Mouse (Mus musculus) adrenal gland, postnatal 14 days (tissue): ENCODE results near the gene Cox16. TPM values are rescaled to one million over a fixed set of nuclear protein-coding genes. Genes with fewer than 3 reads are reported as not detected.

ENCODE experiments used
- DNase-seq: peaks from one replicate; pipeline ENCODE4 v3.0.0; 2021; ENCODE audit warnings: mixed read lengths
- total RNA-seq: library from RNA; stranded (reverse); gene quantifications from 2 replicates; pipeline ENCODE4 v1.2.3, GENCODE M21; 2021

The Cox16 gene
- total RNA-seq, 1 experiment from 2014 or later: 103 TPM

- DNase-seq: no peak
Measured at GRCm38 (mm10) chr12:81324991-81325390, 159.9 kb downstream of the Cox16 start.

- no peak for DNase-seq
Measured at GRCm38 (mm10) chr12:81324116-81324515, 160.8 kb downstream of the Cox16 start.

GRCm38 (mm10) chr12:81321021-81321420 is 163.9 kb downstream of the Cox16 start:
- no peak for DNase-seq

GRCm38 (mm10) chr12:81317811-81318210 is 167.1 kb downstream of the Cox16 start:
- DNase-seq: no peak

GRCm38 (mm10) chr12:81315953-81316352 is 169.0 kb downstream of the Cox16 start:
- DNase-seq: no peak

Other genes with a start within 250 kb of the Cox16 start
- gene Slc8a3, start 151.9 kb downstream of the Cox16 start, total RNA-seq: 0.67 and 1.7 TPM in 2 replicates
- 0.78 and 1.2 TPM in 2 replicates for gene Gm4787, start 105.7 kb downstream of the Cox16 start, total RNA-seq
- 1.4 and 1.7 TPM in 2 replicates for gene Adam4, start 63.2 kb downstream of the Cox16 start, total RNA-seq
- gene Gm20498, start 47.8 kb upstream of the Cox16 start, total RNA-seq: 33.8 and 42.2 TPM in 2 replicates
- 31.9 and 34.2 TPM in 2 replicates for gene Synj2bp, start 47.8 kb upstream of the Cox16 start, total RNA-seq
- gene Adam21, start 83.3 kb upstream of the Cox16 start, total RNA-seq: not detected in 2 replicates
- 26.7 and 26.9 TPM in 2 replicates for gene Med6, start 109.9 kb upstream of the Cox16 start, total RNA-seq
- 3.0 and 4.4 TPM in 2 replicates for gene Ttc9, start 146.1 kb upstream of the Cox16 start, total RNA-seq